Comparison of ENCODE assay signal across 1 mouse cellular context in the genomic region with DNA sequence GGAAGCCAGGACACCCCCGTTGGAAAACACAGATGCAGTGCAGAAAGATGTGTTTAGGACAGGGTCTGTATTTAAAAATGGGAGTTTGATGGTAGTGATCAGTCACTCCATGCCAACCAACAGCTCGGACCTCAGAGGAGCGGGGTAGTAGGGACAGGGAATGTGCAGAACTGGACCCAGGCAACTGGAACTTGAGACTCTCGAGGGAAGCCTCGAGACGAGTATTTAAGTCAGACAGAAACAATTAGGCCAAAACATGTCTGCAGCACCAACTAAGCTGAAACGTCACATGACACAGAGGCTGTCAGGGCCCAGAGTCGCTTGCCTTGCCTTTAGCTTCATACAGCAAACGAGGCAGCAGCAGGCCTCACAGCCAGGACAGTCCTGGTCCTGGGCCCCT.
TF ChIP-seq lines count a peak whose summit lies in the region.

No protein-coding gene starts in this region.

TF ChIP-seq in CH12.LX, 34 proteins besides CTCF, POLR2A, EP300 and RAD21:
- TF ChIP-seq ZKSCAN1 (IDR thresholded peaks at IDR 0.05; ENCODE audit: borderline replicate concordance, low read depth, low read length) (no peak), CHD2 (IDR thresholded peaks at IDR 0.05; ENCODE audit: low read length) (no peak), MXI1 (IDR thresholded peaks at IDR 0.05; ENCODE audit: low read depth, low read length) (no peak), GABPA (IDR thresholded peaks at IDR 0.05; ENCODE audit: insufficient replicate concordance, low read depth, low read length) (no peak), HCFC1 (IDR thresholded peaks at IDR 0.05; ENCODE audit: low read depth, low read length) (no peak), JUND (conservative IDR thresholded peaks at IDR 0.05; ENCODE audit: low read depth, low read length) (no peak)
